Mouse (Mus musculus) limb, embryonic 15.5 days (tissue): ENCODE measurements around the gene Gtf3c6. TPM values are rescaled to one million over a fixed set of nuclear protein-coding genes. Genes with fewer than 3 reads are reported as not detected.

Source experiments
- ATAC-seq: fragments of 200-750 bp; cut with Nextera tagmentation; 2 replicates; pipeline ENCODE4 v1.8.0; 2017; ENCODE audit warnings: low read depth, moderate TSS enrichment; ENCODE audit not compliant: insufficient number of reproducible peaks, low FRiP score, low TSS enrichment
- H3K27ac ChIP-seq: fragments of 300-500 bp; sonication (generic); 2 replicates; pipeline ENCODE4 v1.5.1; 2015; ENCODE audit warnings: moderate library complexity, mild to moderate bottlenecking, inconsistent platforms
- H3K27me3 ChIP-seq: fragments of 300-500 bp; sonication (generic); 2 replicates; pipeline ENCODE4 v1.6.1; 2015; ENCODE audit warnings: inconsistent platforms
- H3K36me3 ChIP-seq: fragments of 300-500 bp; sonication (generic); 2 replicates; pipeline ENCODE4 v1.6.1; 2015; ENCODE audit warnings: inconsistent platforms
- H3K4me1 ChIP-seq: fragments of 300-500 bp; sonication (generic); 2 replicates; pipeline ENCODE4 v1.6.1; 2015; ENCODE audit warnings: inconsistent platforms
- H3K4me2 ChIP-seq: fragments of 300-500 bp; sonication (generic); 2 replicates; pipeline ENCODE4 v1.6.1; 2015; ENCODE audit warnings: mild to moderate bottlenecking, inconsistent platforms
- H3K4me3 ChIP-seq: fragments of 300-500 bp; sonication (generic); 2 replicates; pipeline ENCODE4 v1.5.1; 2015; ENCODE audit warnings: mild to moderate bottlenecking, inconsistent platforms
- H3K9ac ChIP-seq: fragments of 300-500 bp; sonication (generic); 2 replicates; pipeline ENCODE4 v1.6.1; 2015; ENCODE audit warnings: inconsistent platforms
- H3K9me3 ChIP-seq: fragments of 300-500 bp; sonication (generic); 2 replicates; pipeline ENCODE4 v1.6.1; 2016; ENCODE audit warnings: inconsistent platforms
- WGBS: fragments of 180-500 bp; shearing (Covaris S2); methylation state at CpG from one replicate; pipeline ENCODE4 v1.1.7; 2015; 5-methylcytosine and 5-hydroxymethylcytosine counted together
- polyA plus RNA-seq: library from polyadenylated mRNA; unstranded; fragments of >200 nt; fragmentation: Nextera tagmentation; extraction: Ambion mirVana; gene quantifications from 2 replicates; pipeline ENCODE4 v1.2.1, GENCODE M21; 2015

The Gtf3c6 gene
- polyA plus RNA-seq, 1 experiment from 2014 or later: 85.3 TPM

GRCm38 (mm10) chr10:40256716-40257115 lies 1.2 kb downstream of the Gtf3c6 start:
- Histone ChIP-seq H3K9ac (peak overlapping the region; percentile 80), H3K4me2 (peak overlapping the region; percentile 73), H3K27me3 (no peaks in the 10 kb centered on the region), H3K4me3 (peak overlapping the region; percentile 62), H3K36me3 (peaks cover 22% of the 10 kb centered on the region), H3K9me3 (no peaks in the 10 kb centered on the region), H3K27ac (peak overlapping the region; percentile 98), H3K4me1 (peaks cover 10% of the 10 kb centered on the region)
- no peak for ATAC-seq
- WGBS: 4% methylated on average over 5 of the region's 5 CpGs

DNA sequence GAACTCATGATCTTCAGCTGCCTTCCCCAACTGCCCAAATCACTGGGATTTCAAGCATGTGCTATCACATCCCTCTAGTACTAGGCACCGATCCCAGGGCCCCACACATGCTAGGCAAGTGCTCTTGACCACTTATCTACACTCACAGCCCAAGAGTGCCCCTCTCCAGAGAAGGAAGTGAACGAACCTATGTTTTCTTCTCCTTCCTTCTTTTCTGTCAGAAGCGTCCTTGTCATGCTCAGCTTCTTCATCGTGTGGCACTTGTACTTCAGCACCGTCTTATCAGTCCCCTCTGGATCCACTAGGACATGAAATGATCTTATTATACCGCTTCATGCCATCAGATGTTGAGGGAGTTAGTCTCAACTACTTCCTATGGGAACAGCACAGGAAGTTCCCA lies 6.9 kb downstream of the Gtf3c6 start:
- H3K9me3 ChIP-seq: no peaks in the 10 kb centered on the region
- H3K4me1 ChIP-seq: peaks cover 4% of the 10 kb centered on the region
- no peaks in the 10 kb centered on the region for H3K27me3 ChIP-seq
- no peak for ATAC-seq
- no peak overlapping the region for H3K4me3 ChIP-seq
- H3K27ac ChIP-seq: no peak overlapping the region
- H3K9ac ChIP-seq: no peak overlapping the region
- H3K36me3 ChIP-seq: peaks cover 64% of the 10 kb centered on the region
- H3K4me2 ChIP-seq: no peak overlapping the region
- WGBS: 89% methylated on average over 6 of the region's 6 CpGs

DNA sequence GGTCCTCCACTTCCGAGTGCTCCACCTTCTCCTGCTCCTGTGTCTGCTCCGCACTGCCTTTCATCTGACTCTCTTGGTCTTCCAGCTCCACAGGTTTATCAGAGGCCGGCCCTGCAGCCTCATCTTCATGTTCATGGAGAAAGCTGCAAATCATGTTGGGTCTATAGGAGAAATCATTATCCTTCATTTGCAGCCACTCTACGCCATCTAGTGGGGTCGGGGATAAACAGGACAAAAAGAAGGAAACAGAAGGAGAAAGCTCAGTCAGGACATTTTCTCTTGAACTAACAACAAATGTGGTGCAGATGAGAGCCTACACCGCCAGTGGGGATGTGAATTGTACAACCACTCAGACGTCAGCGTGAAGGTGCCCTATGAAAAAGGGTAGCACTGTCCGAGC lies 8.3 kb downstream of the Gtf3c6 start:
- Histone ChIP-seq H3K36me3 (peaks cover 64% of the 10 kb centered on the region), H3K9ac (no peak overlapping the region), H3K27me3 (no peaks in the 10 kb centered on the region), H3K27ac (no peak overlapping the region), H3K4me1 (peaks cover 4% of the 10 kb centered on the region), H3K9me3 (no peaks in the 10 kb centered on the region), H3K4me3 (no peak overlapping the region), H3K4me2 (no peak overlapping the region)
- ATAC-seq: no peak
- 84% methylated on average over 9 of the region's 9 CpGs for WGBS

DNA sequence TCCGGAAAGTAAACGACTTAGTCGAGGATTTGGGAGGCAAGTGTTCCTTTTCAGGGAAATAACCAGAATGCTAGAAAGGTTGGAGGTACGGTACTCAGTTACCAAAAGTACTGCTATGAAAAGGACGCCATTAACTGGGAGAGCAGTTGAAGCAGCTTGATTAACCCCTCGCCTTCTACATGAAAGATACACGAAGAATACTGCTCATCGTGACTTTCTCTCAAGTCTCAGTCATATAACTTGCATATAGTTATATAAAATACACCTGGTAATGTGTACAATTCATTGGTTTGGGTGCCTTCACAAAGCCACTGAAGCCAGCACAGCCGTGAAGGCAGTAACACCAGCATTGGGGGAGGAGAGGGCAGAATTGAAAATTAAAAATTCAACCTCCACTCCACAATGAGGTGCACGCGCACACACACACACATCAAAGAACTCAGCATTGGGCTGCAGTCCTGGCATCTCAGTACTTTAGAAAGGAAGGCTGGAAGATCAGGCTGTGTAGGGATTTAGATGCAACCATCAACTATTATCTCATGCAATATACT lies 10.7 kb downstream of the Gtf3c6 start:
- ATAC-seq: no peak

DNA sequence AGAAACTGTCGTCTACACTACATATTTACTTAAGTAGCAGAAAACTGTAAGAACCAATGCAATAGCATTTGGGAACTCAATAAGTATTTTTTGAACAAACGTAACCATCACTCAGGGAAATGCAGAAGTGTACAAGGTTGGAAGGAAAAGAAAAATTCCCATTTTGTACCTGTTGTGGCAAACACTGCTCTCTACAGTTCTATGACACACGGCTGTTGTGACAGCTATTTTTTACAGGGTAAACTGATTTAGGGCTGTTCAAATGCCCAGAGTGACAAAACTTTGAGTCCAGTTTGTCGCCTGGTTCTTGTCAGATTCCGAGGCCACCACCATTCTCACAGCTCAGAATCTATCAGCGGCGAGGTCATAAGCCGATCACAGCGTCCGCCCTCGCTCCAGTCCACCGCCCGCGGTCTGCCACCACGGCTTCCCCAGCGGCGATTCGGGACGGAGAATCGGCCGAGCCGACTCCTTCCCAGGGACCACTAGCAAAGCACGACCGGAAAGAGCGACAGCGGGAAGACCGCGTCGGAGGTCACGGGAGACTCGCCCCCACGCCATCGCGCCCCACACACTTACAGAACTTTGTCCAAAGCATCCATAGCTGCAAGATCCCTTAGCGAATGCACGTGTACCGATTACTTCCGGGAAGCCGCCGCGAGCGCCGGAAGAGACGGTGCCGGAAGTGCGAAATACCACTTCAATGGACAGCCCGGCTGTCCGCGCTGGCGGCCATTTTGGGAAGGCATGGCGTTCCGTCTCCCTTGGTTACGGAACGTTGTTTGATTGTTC lies 11.3 kb downstream of the Gtf3c6 start, which contains the start of gene Rpf2:
Gene Rpf2 (minus strand): TSS at position 663 of the 792 bp plus-strand sequence.
- Histone ChIP-seq H3K9ac (peak within 1 kb of the TSS; percentile 64), H3K9me3 (no peaks in the 10 kb centered on the region), H3K4me1 (peaks cover 4% of the 10 kb centered on the region), H3K27ac (peak within 1 kb of the TSS; percentile 70), H3K27me3 (no peaks in the 10 kb centered on the region), H3K36me3 (peaks cover 60% of the 10 kb centered on the region), H3K4me3 (peak within 1 kb of the TSS; percentile 66), H3K4me2 (peak within 1 kb of the TSS; percentile 62)
- ATAC-seq: peak; percentile 75
- WGBS: under 1% methylated on average over 54 of the region's 54 CpGs

More for the DNA sequence above, 10.7 kb downstream of the Gtf3c6 start:
- WGBS: 32% methylated on average over 11 of the region's 11 CpGs
- peak overlapping the region; percentile 66 for H3K4me3 ChIP-seq
- no peaks in the 10 kb centered on the region for H3K9me3 ChIP-seq
- H3K27me3 ChIP-seq: no peaks in the 10 kb centered on the region
- peaks cover 61% of the 10 kb centered on the region for H3K36me3 ChIP-seq
- peak overlapping the region; percentile 62 for H3K4me2 ChIP-seq
- peak overlapping the region; percentile 70 for H3K27ac ChIP-seq
- H3K4me1 ChIP-seq: peaks cover 4% of the 10 kb centered on the region
- H3K9ac ChIP-seq: peak overlapping the region; percentile 64

- Histone ChIP-seq H3K36me3 (peaks cover 66% of the 10 kb centered on the region), H3K9me3 (no peaks in the 10 kb centered on the region)
- no peak for ATAC-seq
These were observed 20.1 kb downstream of the Gtf3c6 start for GRCm38 (mm10) chr10:40237826-40238225.

DNA sequence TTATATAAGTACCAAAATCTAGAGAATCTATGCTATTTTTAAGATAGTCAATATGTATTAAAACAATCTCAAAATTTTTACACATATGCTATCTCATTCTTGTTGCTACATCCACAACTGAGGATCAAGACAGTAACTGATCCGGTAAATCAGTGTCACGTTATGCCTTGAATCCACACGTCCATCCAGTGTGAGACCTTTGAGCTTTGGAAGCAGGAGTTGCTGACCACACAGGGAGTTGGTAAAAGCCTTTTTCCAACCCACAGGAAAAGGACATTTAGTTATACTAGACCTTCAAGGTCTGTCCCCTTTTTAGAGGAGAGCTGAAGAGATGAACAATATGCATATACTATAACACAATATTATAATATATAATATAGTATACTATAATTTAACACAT lies 24.7 kb downstream of the Gtf3c6 start:
- Histone ChIP-seq H3K4me3 (no peak overlapping the region), H3K27me3 (no peaks in the 10 kb centered on the region), H3K27ac (no peak overlapping the region), H3K36me3 (peaks cover 62% of the 10 kb centered on the region), H3K4me1 (no peaks in the 10 kb centered on the region), H3K9ac (no peak overlapping the region), H3K4me2 (no peak overlapping the region), H3K9me3 (no peaks in the 10 kb centered on the region)
- ATAC-seq: no peak
- WGBS: 87% methylated on average over 3 of the region's 3 CpGs

More at GRCm38 (mm10) chr10:40237826-40238225, 20.1 kb downstream of the Gtf3c6 start:
- no peak overlapping the region for H3K9ac ChIP-seq
- H3K4me1 ChIP-seq: no peaks in the 10 kb centered on the region
- H3K27me3 ChIP-seq: no peaks in the 10 kb centered on the region
- 93% methylated on average over 5 of the region's 5 CpGs for WGBS
- H3K4me2 ChIP-seq: no peak overlapping the region
- no peak overlapping the region for H3K4me3 ChIP-seq
- H3K27ac ChIP-seq: no peak overlapping the region

- Histone ChIP-seq H3K36me3 (peaks cover 54% of the 10 kb centered on the region), H3K4me2 (no peak overlapping the region)
- 79% methylated on average over 7 of the region's 7 CpGs for WGBS
These were observed 25.5 kb downstream of the Gtf3c6 start for GRCm38 (mm10) chr10:40232442-40232841.

DNA sequence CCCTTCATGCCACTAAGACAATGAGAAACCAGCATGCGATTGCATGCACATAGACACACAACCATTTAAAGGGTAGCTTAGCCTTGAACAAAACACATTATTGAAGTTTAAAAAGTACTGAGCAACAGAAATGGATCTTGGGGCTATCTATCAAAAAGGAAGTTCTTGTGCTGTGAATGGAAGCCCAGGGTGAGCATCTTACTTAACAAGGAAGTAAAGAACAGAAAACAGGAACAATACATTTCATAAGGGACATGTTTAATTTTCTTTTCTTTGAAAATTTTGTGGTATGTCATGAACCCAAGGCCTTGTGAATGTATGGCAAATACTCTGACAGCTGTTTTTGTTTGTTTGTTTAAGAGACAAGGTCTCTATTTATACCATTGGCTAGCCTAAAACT lies 28.2 kb downstream of the Gtf3c6 start:
- Histone ChIP-seq H3K4me2 (no peak overlapping the region), H3K4me3 (no peak overlapping the region), H3K9ac (no peak overlapping the region), H3K27ac (no peak overlapping the region), H3K36me3 (peaks cover 60% of the 10 kb centered on the region), H3K27me3 (no peaks in the 10 kb centered on the region), H3K9me3 (no peaks in the 10 kb centered on the region), H3K4me1 (peaks cover 9% of the 10 kb centered on the region)
- whole genome bisulfite sequencing: 92% methylated on average over 1 of the region's 1 CpGs
- ATAC-seq: no peak

More at GRCm38 (mm10) chr10:40232442-40232841, 25.5 kb downstream of the Gtf3c6 start:
- Histone ChIP-seq H3K9me3 (no peaks in the 10 kb centered on the region), H3K9ac (no peak overlapping the region), H3K27ac (no peak overlapping the region), H3K4me1 (peaks cover 5% of the 10 kb centered on the region), H3K4me3 (no peak overlapping the region), H3K27me3 (no peaks in the 10 kb centered on the region)
- no peak for ATAC-seq

GRCm38 (mm10) chr10:40227660-40228303 lies 30.1 kb downstream of the Gtf3c6 start:
- Histone ChIP-seq H3K36me3 (peaks cover 65% of the 10 kb centered on the region), H3K27ac (peak overlapping the region; percentile 76), H3K4me1 (peaks cover 9% of the 10 kb centered on the region), H3K4me2 (no peak overlapping the region), H3K9me3 (no peaks in the 10 kb centered on the region), H3K4me3 (no peak overlapping the region), H3K9ac (no peak overlapping the region), H3K27me3 (no peaks in the 10 kb centered on the region)
- WGBS: 31% methylated on average over 4 of the region's 4 CpGs
- ATAC-seq: peak; percentile 77; the same call in 1 of the 2 replicates

- no peaks in the 10 kb centered on the region for H3K27me3 ChIP-seq
- H3K9me3 ChIP-seq: no peaks in the 10 kb centered on the region
- 68% methylated on average over 3 of the region's 3 CpGs for WGBS
- no peak for ATAC-seq
- no peaks in the 10 kb centered on the region for H3K4me1 ChIP-seq
- no peak overlapping the region for H3K4me2 ChIP-seq
- peaks cover 22% of the 10 kb centered on the region for H3K36me3 ChIP-seq
- no peak overlapping the region for H3K27ac ChIP-seq
- H3K9ac ChIP-seq: no peak overlapping the region
- H3K4me3 ChIP-seq: no peak overlapping the region
These were observed 39.0 kb downstream of the Gtf3c6 start for GRCm38 (mm10) chr10:40218874-40219273.
